10 mouse cellular contexts compared by ENCODE assay signal in genomic region chr2:31472406-31473065, GRCm38 (mm10). TPM values are rescaled to one million over a fixed set of nuclear protein-coding genes. Genes with fewer than 3 reads are reported as not detected.
A peak's percentile ranks its signal among the peaks of the same experiment; 100 is the strongest.
DNase-seq lines count a peak whose midpoint lies in the region; ATAC-seq and TF ChIP-seq lines count a peak whose summit lies in the region.
"Had no signal": no experiment of that assay in that cellular context is flagged by ENCODE, and none has a peak within 500 bp of the region (broad histone marks: within the 10 kb centered on the region; RNA-seq: fewer than 3 reads in every experiment).

No protein-coding gene starts in this region.

- no peak for TF ChIP-seq POLR2A in kidney, adult 2 months (IDR thresholded peaks at IDR 0.05; ENCODE audit: low read depth, low read length)

- H3K4me1 ChIP-seq in kidney, adult 2 months (ENCODE audit: control insufficient read depth, insufficient read depth, low read length) = peaks cover 8% of the 10 kb centered on the region; the same call in 1 of the 2 replicates
- H3K4me1 ChIP-seq in intestine, embryonic 16.5 days (ENCODE audit: control insufficient read depth, insufficient read depth, low read length) = peaks cover 17% of the 10 kb centered on the region
- peaks cover 24% of the 10 kb centered on the region for H3K4me1 ChIP-seq in neural tube, embryonic 15.5 days

- H3K4me3 ChIP-seq in kidney, adult 2 months (ENCODE audit: insufficient read depth, low read depth, low read length) = peak overlapping the region; percentile 59
- no peak overlapping the region for H3K4me3 ChIP-seq in intestine, embryonic 16.5 days (ENCODE audit: low read length)
- H3K4me3 ChIP-seq in neural tube, embryonic 15.5 days (replicated peaks) = no peak overlapping the region
- H3K4me3 ChIP-seq: limb, embryonic 13.5 days had no signal

- peak; percentile 24 for ATAC-seq in CD4-positive, CD25-positive, alpha-beta regulatory T cell, adult 4 months
- no peak for ATAC-seq in intestine, embryonic 16.5 days
- peak; percentile 29; the same call in 1 of the 2 replicates for ATAC-seq in megakaryocyte, adult 5-6 weeks (ENCODE audit: poor library complexity, severe bottlenecking)
- ATAC-seq in neural tube, embryonic 15.5 days (ENCODE audit: low FRiP score) = no peak

- TF ChIP-seq CTCF in kidney, adult 2 months (conservative IDR thresholded peaks at IDR 0.05; ENCODE audit: insufficient read depth, insufficient read length, low read depth, low read length) = peak; percentile 43

- no peak overlapping the region for H3K9ac ChIP-seq in intestine, embryonic 16.5 days (ENCODE audit: low read depth, low read length)
- no peak overlapping the region for H3K9ac ChIP-seq in neural tube, embryonic 15.5 days (replicated peaks)
- H3K9ac ChIP-seq: limb, embryonic 13.5 days; stomach, embryonic 15.5 days had no signal

- peaks cover 6% of the 10 kb centered on the region; the same call in 1 of the 2 replicates for H3K36me3 ChIP-seq in kidney, adult 2 months (ENCODE audit: control insufficient read depth, insufficient read depth, low read length)
- peaks cover 3% of the 10 kb centered on the region; the same call in 1 of the 2 replicates for H3K36me3 ChIP-seq in intestine, embryonic 16.5 days (ENCODE audit: control insufficient read depth, insufficient read depth, low read length)
- no peaks in the 10 kb centered on the region for H3K36me3 ChIP-seq in neural tube, embryonic 15.5 days
- H3K36me3 ChIP-seq: limb, embryonic 13.5 days; stomach, embryonic 15.5 days had no signal

- DNase-seq in kidney, adult 2 months = peak; percentile 68
- no peak for DNase-seq in kidney, adult 11 months
- DNase-seq in MN1 (ENCODE audit: low spot score) = peak; percentile 67
- no peak for DNase-seq in neural tube, embryonic 10.5 days (ENCODE audit: extremely low spot score, low spot score)

- no peaks in the 10 kb centered on the region for H3K9me3 ChIP-seq in intestine, embryonic 16.5 days (ENCODE audit: control insufficient read depth, low read length)
- H3K9me3 ChIP-seq in neural tube, embryonic 15.5 days (replicated peaks) = no peaks in the 10 kb centered on the region
- H3K9me3 ChIP-seq: limb, embryonic 13.5 days; stomach, embryonic 15.5 days had no signal

- WGBS in kidney, adult 2 months = 42% methylated on average over 10 of the region's 10 CpGs
- 46% methylated on average over 10 of the region's 10 CpGs for WGBS in intestine, embryonic 16.5 days
- WGBS in neural tube, embryonic 15.5 days = 51% methylated on average over 10 of the region's 10 CpGs

- peak overlapping the region; percentile 78 for H3K27ac ChIP-seq in kidney, adult 2 months (ENCODE audit: insufficient read depth, low read depth, low read length)
- no peak overlapping the region for H3K27ac ChIP-seq in intestine, embryonic 16.5 days (ENCODE audit: low read length)
- H3K27ac ChIP-seq in neural tube, embryonic 15.5 days (replicated peaks) = no peak overlapping the region
- H3K27ac ChIP-seq: limb, embryonic 13.5 days; stomach, embryonic 15.5 days had no signal

- H3K4me2 ChIP-seq in intestine, embryonic 16.5 days (ENCODE audit: low read depth, low read length) = peak overlapping the region; percentile 91
- H3K4me2 ChIP-seq in neural tube, embryonic 15.5 days = no peak overlapping the region
- H3K4me2 ChIP-seq: limb, embryonic 13.5 days had no signal

- no peaks in the 10 kb centered on the region for H3K27me3 ChIP-seq in kidney, adult 2 months (replicated peaks; ENCODE audit: control insufficient read depth, insufficient read depth, low read length)
- H3K27me3 ChIP-seq in intestine, embryonic 16.5 days (replicated peaks; ENCODE audit: control insufficient read depth, insufficient read depth, low read length) = no peaks in the 10 kb centered on the region
- H3K27me3 ChIP-seq in neural tube, embryonic 15.5 days (replicated peaks) = peaks cover 47% of the 10 kb centered on the region

RNA-seq across cellular contexts. Expression of gene Ass1, which starts 2.5 kb away (rescaled TPM):
- polyA plus RNA-seq in kidney, adult 2 months (2012; rRNA removed) = 2,247 and 2,656 TPM in 2 replicates
- polyA plus RNA-seq in CD4-positive, CD25-positive, alpha-beta regulatory T cell, adult 4 months (2017; shearing (Covaris generic)) = 100 to 1,000 TPM; 415 to 537 TPM
- 374 and 535 TPM in 2 replicates for polyA plus RNA-seq in intestine, embryonic 16.5 days (2015; fragmentation: Nextera tagmentation; extraction: Ambion mirVana)
- total RNA-seq in megakaryocyte, adult 5-6 weeks (2015) = 137 and 147 TPM in 2 replicates
- total RNA-seq in megakaryocyte, adult 5-6 weeks (2017) = 184 and 194 TPM in 2 replicates
- 9.1 and 21.3 TPM in 2 replicates for polyA plus RNA-seq in neural tube, embryonic 15.5 days (2015; fragmentation: Nextera tagmentation; extraction: Ambion mirVana)

Comparison
In these comparisons a context has a peak if more than half of its experiments do, and no peak if none do; other contexts are left out.
1. DNase-seq: peak in kidney, adult 2 months (single experiment) and MN1 (single experiment); none in kidney, adult 11 months (single experiment) and neural tube, embryonic 10.5 days (single experiment).
2. ATAC-seq: peak in CD4-positive, CD25-positive, alpha-beta regulatory T cell, adult 4 months (single experiment) and megakaryocyte, adult 5-6 weeks (single experiment); none in intestine, embryonic 16.5 days (single experiment) and neural tube, embryonic 15.5 days (single experiment).
3. RNA of gene Ass1, which starts 2.5 kb away (polyA plus RNA-seq): 2,247 to 2,656 TPM in kidney, adult 2 months, 415 to 537 TPM in CD4-positive, CD25-positive, alpha-beta regulatory T cell, adult 4 months and 374 to 535 TPM in intestine, embryonic 16.5 days; 9.1 to 21.3 TPM in neural tube, embryonic 15.5 days; every median in the first group is over 10 times any median in the second.